Mouse (Mus musculus) left cerebral cortex, adult 18-20 months (tissue): ENCODE measurements at regions not wholly inside any gene's neighbourhood (a gene's known extent, or its start where the extent isn't known, plus 50 kb on each side); places are given as distances from the start of the nearest gene placed in this dataset.
A peak's percentile ranks its signal among the peaks of the same experiment; 100 is the strongest.

ENCODE experiments used
- DNase-seq, 2 experiments: peaks; one replicate each; pipeline ENCODE4 v3.0.0; 2021 to 2022; ENCODE audit warnings: low spot score in 2 of 2, mixed read lengths in 1 of 2

GRCm38 (mm10) chr3:43155643-43156042 lies 1413.2 kb downstream of the D3Ertd751e start:
- peak in 1 of 2 experiments; percentile 13 for DNase-seq

GRCm38 (mm10) chr3:43160530-43160929 lies 1418.1 kb downstream of the D3Ertd751e start:
- no peak for DNase-seq

- no peak for DNase-seq
These were observed 1440.4 kb downstream of the D3Ertd751e start for GRCm38 (mm10) chr3:43182785-43183184.

DNA sequence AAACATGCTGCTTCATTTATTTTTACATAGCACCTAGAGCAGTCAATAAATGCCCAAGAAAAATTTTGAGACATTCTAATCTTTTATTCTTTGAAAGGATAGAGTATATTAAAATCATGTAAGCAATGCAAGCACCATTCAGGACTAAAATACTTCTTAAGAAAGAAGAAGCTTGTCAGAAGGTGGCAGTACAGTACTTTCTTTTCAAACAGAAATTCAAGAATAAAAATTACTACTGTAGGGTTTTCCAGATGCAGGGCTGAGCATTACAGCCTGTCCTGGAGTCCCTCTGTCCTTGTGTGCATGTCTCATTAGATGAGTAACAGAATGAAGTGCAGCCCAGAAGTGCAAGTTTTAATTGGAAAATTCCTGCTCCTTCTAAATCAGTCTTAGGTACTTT lies 1457.5 kb downstream of the D3Ertd751e start:
- no peak for DNase-seq

GRCm38 (mm10) chr3:43209646-43210045 lies 1467.2 kb downstream of the D3Ertd751e start:
- DNase-seq: no peak

DNA sequence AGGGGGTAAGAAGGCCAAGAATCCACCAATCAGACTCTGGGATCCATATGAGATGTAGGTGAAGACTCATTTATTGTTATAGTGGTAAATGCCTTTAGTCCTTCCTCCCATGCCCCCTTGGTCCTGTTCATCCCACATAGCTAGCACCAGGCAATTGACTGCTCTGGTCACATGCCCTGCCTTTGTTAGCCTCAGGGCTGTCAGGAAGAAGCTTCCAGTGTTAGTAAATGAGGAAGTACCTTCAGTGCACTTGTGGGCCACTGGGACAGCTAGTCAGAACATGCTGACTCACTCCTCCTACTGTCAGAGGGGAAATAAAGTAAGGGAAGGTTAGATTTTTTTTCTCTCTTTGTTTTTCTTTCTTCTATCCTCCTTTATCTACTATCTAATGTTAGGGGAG lies 1476.3 kb downstream of the D3Ertd751e start:
- DNase-seq: no peak

GRCm38 (mm10) chr3:43246639-43247038 lies 1504.2 kb downstream of the D3Ertd751e start:
- DNase-seq: no peak
